Mouse (Mus musculus): ENCODE data around the gene Aldh1l1.

DNA sequence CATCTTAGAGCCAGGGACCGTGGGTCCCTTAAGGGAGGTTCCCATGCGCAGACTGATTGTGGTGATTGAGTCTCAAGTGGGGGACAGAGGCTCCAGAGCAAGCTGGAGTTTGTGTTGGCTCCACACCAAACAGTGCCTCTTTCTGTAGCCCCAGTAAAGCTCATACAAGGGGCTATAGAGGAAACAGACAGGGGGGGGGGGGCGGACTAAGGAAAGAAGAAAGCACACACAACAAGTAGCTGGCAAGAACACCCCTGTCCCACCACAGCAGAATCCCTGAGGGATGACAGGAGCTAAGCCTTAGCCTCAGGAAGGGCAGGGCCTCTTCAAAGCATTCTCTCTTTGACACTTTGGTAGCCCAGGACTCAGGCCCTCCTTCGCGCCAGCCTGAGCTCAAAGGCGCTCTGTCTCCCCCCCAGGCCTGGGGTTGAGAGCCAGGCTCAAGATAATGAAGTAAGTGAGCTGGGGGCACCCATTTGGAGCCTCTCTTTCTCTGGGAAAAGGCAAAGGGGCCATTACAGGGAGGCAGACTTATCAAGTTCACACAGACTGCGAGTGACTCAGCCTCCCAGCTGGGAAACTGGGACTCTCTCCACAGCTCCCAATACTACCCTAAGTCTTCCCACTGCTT is 9.2 kb downstream of the Aldh1l1 start:
- TF ChIP-seq CTCF (IDR thresholded peaks at IDR 0.05; ENCODE audit: low read depth, low read length) = no peak
- no peak for TF ChIP-seq POLR2AphosphoS5 (IDR thresholded peaks at IDR 0.05; ENCODE audit: insufficient replicate concordance, low read depth, low read length)

Measured in G1E (cell line).